Mouse (Mus musculus) limb, embryonic 11.5 days (tissue): Measurements from ENCODE around the gene Lipt1. TPM values are rescaled to one million over a fixed set of nuclear protein-coding genes. Genes with fewer than 3 reads are reported as not detected.

ENCODE experiments used
- ATAC-seq: fragments of 200-750 bp; cut with Nextera tagmentation; 2 replicates; pipeline ENCODE4 v1.8.0; 2017; ENCODE audit warnings: low read depth; ENCODE audit not compliant: insufficient number of reproducible peaks, low FRiP score, low TSS enrichment
- DNase-seq: peaks from one replicate; pipeline ENCODE4 v3.0.0-alpha.2; 2015; ENCODE audit warnings: low spot score
- H3K27ac ChIP-seq: fragments of 300-500 bp; sonication (generic); replicated peaks from 2 replicates; pipeline ENCODE4 v1.5.1; 2014; ENCODE audit warnings: low read depth, mild to moderate bottlenecking, low read length
- H3K27me3 ChIP-seq: fragments of 300-500 bp; sonication (generic); 2 replicates; pipeline ENCODE4 v1.6.1; 2014; ENCODE audit warnings: mild to moderate bottlenecking, low read length, mixed read lengths; ENCODE audit not compliant: control insufficient read depth, insufficient read depth
- H3K36me3 ChIP-seq: fragments of 300-500 bp; sonication (generic); 2 replicates; pipeline ENCODE4 v1.6.1; 2014; ENCODE audit warnings: mild to moderate bottlenecking, low read length, moderate library complexity, mixed read lengths; ENCODE audit not compliant: control insufficient read depth, insufficient read depth
- H3K4me1 ChIP-seq: fragments of 300-500 bp; sonication (generic); 2 replicates; pipeline ENCODE4 v1.6.1; 2014; ENCODE audit warnings: low read length, mixed read lengths; ENCODE audit not compliant: control insufficient read depth, insufficient read depth
- H3K4me2 ChIP-seq: fragments of 300-500 bp; sonication (generic); 2 replicates; pipeline ENCODE4 v1.6.1; 2014; ENCODE audit warnings: low read depth, mild to moderate bottlenecking, moderate library complexity; ENCODE audit not compliant: severe bottlenecking
- H3K4me3 ChIP-seq: fragments of 300-500 bp; sonication (generic); 2 replicates; pipeline ENCODE4 v1.5.1; 2014; ENCODE audit warnings: low read depth, low read length
- H3K9ac ChIP-seq: fragments of 300-500 bp; sonication (generic); 2 replicates; pipeline ENCODE4 v1.6.1; 2014; ENCODE audit warnings: mild to moderate bottlenecking, low read length
- H3K9me3 ChIP-seq: fragments of 300-500 bp; sonication (generic); 2 replicates; pipeline ENCODE4 v1.6.1; 2016; ENCODE audit warnings: low read length; ENCODE audit not compliant: control insufficient read depth
- WGBS: fragments of 180-500 bp; shearing (Covaris S2); extraction: QIAGEN DNeasy Blood & Tissue Kit; methylation state at CpG from one replicate; pipeline ENCODE4 v1.1.7; 2014; 5-methylcytosine and 5-hydroxymethylcytosine counted together
- polyA plus RNA-seq: library from polyadenylated mRNA; unstranded; fragments of >200 nt; fragmentation: Nextera tagmentation; extraction: Ambion mirVana; gene quantifications from 2 replicates; pipeline ENCODE4 v1.2.1, GENCODE M21; 2014

Gene Lipt1
- polyA plus RNA-seq, 1 experiment from 2014 or later: 6.4 TPM

- 68% methylated on average over 10 of the region's 10 CpGs for WGBS
- Histone ChIP-seq H3K4me1 (no peaks in the 10 kb centered on the region), H3K36me3 (no peaks in the 10 kb centered on the region), H3K27ac (no peak overlapping the region), H3K9ac (no peak overlapping the region), H3K4me3 (no peak overlapping the region), H3K27me3 (no peaks in the 10 kb centered on the region), H3K9me3 (no peaks in the 10 kb centered on the region), H3K4me2 (no peak overlapping the region)
- no peak for DNase-seq
- ATAC-seq: no peak
Observed at GRCm38 (mm10) chr1:37867684-37868322, 3.7 kb upstream of the Lipt1 start.

- DNase-seq: no peak
- H3K27ac ChIP-seq: no peak overlapping the region
- H3K36me3 ChIP-seq: no peaks in the 10 kb centered on the region
- no peak overlapping the region for H3K4me3 ChIP-seq
- H3K9me3 ChIP-seq: no peaks in the 10 kb centered on the region
- no peaks in the 10 kb centered on the region for H3K4me1 ChIP-seq
- H3K9ac ChIP-seq: no peak overlapping the region
- 65% methylated on average over 10 of the region's 10 CpGs for WGBS
- no peak for ATAC-seq
- H3K4me2 ChIP-seq: no peak overlapping the region
- H3K27me3 ChIP-seq: no peaks in the 10 kb centered on the region
Observed at GRCm38 (mm10) chr1:37868640-37869039, 2.9 kb upstream of the Lipt1 start.

GRCm38 (mm10) chr1:37869362-37869761 is 2.2 kb upstream of the Lipt1 start:
- no peak overlapping the region for H3K27ac ChIP-seq
- H3K9me3 ChIP-seq: no peaks in the 10 kb centered on the region
- no peak overlapping the region for H3K4me3 ChIP-seq
- H3K4me1 ChIP-seq: no peaks in the 10 kb centered on the region
- no peaks in the 10 kb centered on the region for H3K36me3 ChIP-seq
- DNase-seq: no peak
- ATAC-seq: no peak
- H3K9ac ChIP-seq: no peak overlapping the region
- H3K4me2 ChIP-seq: no peak overlapping the region
- no peaks in the 10 kb centered on the region for H3K27me3 ChIP-seq
- 56% methylated on average over 2 of the region's 2 CpGs for WGBS

GRCm38 (mm10) chr1:37872131-37873067 is 861 bp downstream of the Lipt1 start:
- H3K27ac ChIP-seq: 0 out of 2 replicates have a peak overlapping the region, but pooled peaks have one; percentile 42
- WGBS: 6% methylated on average over 33 of the region's 33 CpGs
- no peaks in the 10 kb centered on the region for H3K27me3 ChIP-seq
- H3K9me3 ChIP-seq: no peaks in the 10 kb centered on the region; the same call in 1 of the 2 replicates
- no peaks in the 10 kb centered on the region for H3K4me1 ChIP-seq
- H3K9ac ChIP-seq: peak overlapping the region; percentile 24
- H3K4me2 ChIP-seq: peak overlapping the region; percentile 73
- DNase-seq (peak; percentile 84), ATAC-seq (peak; percentile 90)
- H3K4me3 ChIP-seq: peak overlapping the region; percentile 45
- peaks cover 8% of the 10 kb centered on the region; the same call in 1 of the 2 replicates for H3K36me3 ChIP-seq

- no peak overlapping the region for H3K27ac ChIP-seq
- no peak overlapping the region for H3K9ac ChIP-seq
- H3K4me1 ChIP-seq: no peaks in the 10 kb centered on the region
- H3K4me2 ChIP-seq: no peak overlapping the region
- ATAC-seq (no peak), DNase-seq (no peak)
- H3K9me3 ChIP-seq: no peaks in the 10 kb centered on the region; the same call in 1 of the 2 replicates
- peaks cover 10% of the 10 kb centered on the region; the same call in 1 of the 2 replicates for H3K36me3 ChIP-seq
- 88% methylated on average over 4 of the region's 4 CpGs for WGBS
- no peaks in the 10 kb centered on the region for H3K27me3 ChIP-seq
- H3K4me3 ChIP-seq: no peak overlapping the region
Observed at GRCm38 (mm10) chr1:37873157-37873556, 1.6 kb downstream of the Lipt1 start.

- Histone ChIP-seq H3K27me3 (no peaks in the 10 kb centered on the region), H3K4me3 (no peak overlapping the region), H3K4me2 (no peak overlapping the region), H3K36me3 (peaks cover 16% of the 10 kb centered on the region; the same call in 1 of the 2 replicates), H3K27ac (no peak overlapping the region), H3K9me3 (no peaks in the 10 kb centered on the region; the same call in 1 of the 2 replicates), H3K4me1 (no peaks in the 10 kb centered on the region), H3K9ac (no peak overlapping the region)
- ATAC-seq: no peak
- no peak for DNase-seq
- WGBS: 96% methylated on average over 13 of the region's 13 CpGs
Observed at GRCm38 (mm10) chr1:37877736-37878460, 6.4 kb downstream of the Lipt1 start.

GRCm38 (mm10) chr1:37883411-37883810 is 11.9 kb downstream of the Lipt1 start:
- ATAC-seq: no peak

GRCm38 (mm10) chr1:37884451-37884850 is 12.9 kb downstream of the Lipt1 start:
- peaks cover 4% of the 10 kb centered on the region for H3K4me1 ChIP-seq
- WGBS: 74% methylated on average over 4 of the region's 4 CpGs

More at GRCm38 (mm10) chr1:37883411-37883810, 11.9 kb downstream of the Lipt1 start:
- H3K9ac ChIP-seq: no peak overlapping the region
- WGBS: 86% methylated on average over 4 of the region's 4 CpGs
- no peaks in the 10 kb centered on the region for H3K4me1 ChIP-seq
- H3K36me3 ChIP-seq: peaks cover 8% of the 10 kb centered on the region
- no peaks in the 10 kb centered on the region for H3K27me3 ChIP-seq
- H3K9me3 ChIP-seq: no peaks in the 10 kb centered on the region
- no peak for DNase-seq
- no peak overlapping the region for H3K27ac ChIP-seq
- H3K4me3 ChIP-seq: no peak overlapping the region
- no peak overlapping the region for H3K4me2 ChIP-seq

More at GRCm38 (mm10) chr1:37884451-37884850, 12.9 kb downstream of the Lipt1 start:
- H3K27me3 ChIP-seq: no peaks in the 10 kb centered on the region
- no peak overlapping the region for H3K4me3 ChIP-seq
- H3K9me3 ChIP-seq: no peaks in the 10 kb centered on the region
- DNase-seq: no peak
- no peak for ATAC-seq
- H3K4me2 ChIP-seq: no peak overlapping the region
- peaks cover 2% of the 10 kb centered on the region for H3K36me3 ChIP-seq
- no peak overlapping the region for H3K27ac ChIP-seq
- H3K9ac ChIP-seq: no peak overlapping the region
